Mouse (Mus musculus): ENCODE results near the gene Map2. TPM values are rescaled to one million over a fixed set of nuclear protein-coding genes. Genes with fewer than 3 reads are reported as not detected.

The Map2 gene
- polyA plus RNA-seq, 1 experiment = 2.0 TPM

GRCm38 (mm10) chr1:66418360-66418759 lies 243.3 kb downstream of the Map2 start:
- TF ChIP-seq POLR2A (IDR thresholded peaks at IDR 0.05; ENCODE audit: borderline replicate concordance, low read depth, low read length) = no peak
- no peak for TF ChIP-seq CTCF (IDR thresholded peaks at IDR 0.05; ENCODE audit: low read depth, low read length)
- H3K4me3 ChIP-seq (ENCODE audit: insufficient read depth, low read length) = no peak overlapping the region
- H3K4me1 ChIP-seq (ENCODE audit: control insufficient read depth, insufficient read depth, low read length) = no peaks in the 10 kb centered on the region
- H3K27ac ChIP-seq (ENCODE audit: insufficient read depth, low read depth, low read length) = no peak overlapping the region

GRCm38 (mm10) chr1:66426073-66426472 lies 251.0 kb downstream of the Map2 start:
- H3K4me3 ChIP-seq (ENCODE audit: insufficient read depth, low read length) = no peak overlapping the region
- TF ChIP-seq CTCF (IDR thresholded peaks at IDR 0.05; ENCODE audit: low read depth, low read length) = no peak
- TF ChIP-seq POLR2A (IDR thresholded peaks at IDR 0.05; ENCODE audit: borderline replicate concordance, low read depth, low read length) = no peak
- no peak overlapping the region for H3K27ac ChIP-seq (ENCODE audit: insufficient read depth, low read depth, low read length)
- H3K4me1 ChIP-seq (ENCODE audit: control insufficient read depth, insufficient read depth, low read length) = peaks cover 5% of the 10 kb centered on the region

GRCm38 (mm10) chr1:66430962-66431361 lies 255.9 kb downstream of the Map2 start:
- Histone ChIP-seq H3K4me3 (ENCODE audit: insufficient read depth, low read length) (no peak overlapping the region), H3K27ac (ENCODE audit: insufficient read depth, low read depth, low read length) (no peak overlapping the region), H3K4me1 (ENCODE audit: control insufficient read depth, insufficient read depth, low read length) (peaks cover 12% of the 10 kb centered on the region)
- no peak for TF ChIP-seq POLR2A (IDR thresholded peaks at IDR 0.05; ENCODE audit: borderline replicate concordance, low read depth, low read length)

- Histone ChIP-seq H3K27ac (ENCODE audit: insufficient read depth, low read depth, low read length) (no peak overlapping the region), H3K4me3 (ENCODE audit: insufficient read depth, low read length) (no peak overlapping the region), H3K4me1 (ENCODE audit: control insufficient read depth, insufficient read depth, low read length) (peaks cover 12% of the 10 kb centered on the region)
- no peak for TF ChIP-seq POLR2A (IDR thresholded peaks at IDR 0.05; ENCODE audit: borderline replicate concordance, low read depth, low read length)
- no peak for TF ChIP-seq CTCF (IDR thresholded peaks at IDR 0.05; ENCODE audit: low read depth, low read length)
Observed at GRCm38 (mm10) chr1:66431472-66431871, 256.4 kb downstream of the Map2 start.

- TF ChIP-seq POLR2A (IDR thresholded peaks at IDR 0.05; ENCODE audit: borderline replicate concordance, low read depth, low read length) (no peak), CTCF (IDR thresholded peaks at IDR 0.05; ENCODE audit: low read depth, low read length) (no peak)
- H3K4me3 ChIP-seq (ENCODE audit: insufficient read depth, low read length) = no peak overlapping the region
- no peaks in the 10 kb centered on the region for H3K4me1 ChIP-seq (ENCODE audit: control insufficient read depth, insufficient read depth, low read length)
- no peak overlapping the region for H3K27ac ChIP-seq (ENCODE audit: insufficient read depth, low read depth, low read length)
Observed at GRCm38 (mm10) chr1:66438069-66438468, 263.0 kb downstream of the Map2 start.

GRCm38 (mm10) chr1:66442922-66443321 lies 267.8 kb downstream of the Map2 start:
- TF ChIP-seq CTCF (IDR thresholded peaks at IDR 0.05; ENCODE audit: low read depth, low read length) (no peak), POLR2A (IDR thresholded peaks at IDR 0.05; ENCODE audit: borderline replicate concordance, low read depth, low read length) (no peak)
- Histone ChIP-seq H3K4me1 (ENCODE audit: control insufficient read depth, insufficient read depth, low read length) (no peaks in the 10 kb centered on the region), H3K4me3 (ENCODE audit: insufficient read depth, low read length) (no peak overlapping the region), H3K27ac (ENCODE audit: insufficient read depth, low read depth, low read length) (no peak overlapping the region)

- TF ChIP-seq POLR2A (IDR thresholded peaks at IDR 0.05; ENCODE audit: borderline replicate concordance, low read depth, low read length) = no peak
- no peak for TF ChIP-seq CTCF (IDR thresholded peaks at IDR 0.05; ENCODE audit: low read depth, low read length)
- H3K27ac ChIP-seq (ENCODE audit: insufficient read depth, low read depth, low read length) = no peak overlapping the region
Observed at GRCm38 (mm10) chr1:66449471-66449870, 274.4 kb downstream of the Map2 start.

GRCm38 (mm10) chr1:66456580-66456979 lies 281.5 kb downstream of the Map2 start:
- H3K4me1 ChIP-seq (ENCODE audit: control insufficient read depth, insufficient read depth, low read length) = no peaks in the 10 kb centered on the region
- H3K27ac ChIP-seq (ENCODE audit: insufficient read depth, low read depth, low read length) = no peak overlapping the region
- TF ChIP-seq CTCF (IDR thresholded peaks at IDR 0.05; ENCODE audit: low read depth, low read length) (no peak), POLR2A (IDR thresholded peaks at IDR 0.05; ENCODE audit: borderline replicate concordance, low read depth, low read length) (no peak)
- no peak overlapping the region for H3K4me3 ChIP-seq (ENCODE audit: insufficient read depth, low read length)

More at GRCm38 (mm10) chr1:66449471-66449870, 274.4 kb downstream of the Map2 start:
- H3K4me3 ChIP-seq (ENCODE audit: insufficient read depth, low read length) = no peak overlapping the region
- H3K4me1 ChIP-seq (ENCODE audit: control insufficient read depth, insufficient read depth, low read length) = no peaks in the 10 kb centered on the region

- H3K4me3 ChIP-seq (ENCODE audit: insufficient read depth, low read length) = no peak overlapping the region
- TF ChIP-seq POLR2A (IDR thresholded peaks at IDR 0.05; ENCODE audit: borderline replicate concordance, low read depth, low read length) (no peak), CTCF (IDR thresholded peaks at IDR 0.05; ENCODE audit: low read depth, low read length) (no peak)
- no peaks in the 10 kb centered on the region for H3K4me1 ChIP-seq (ENCODE audit: control insufficient read depth, insufficient read depth, low read length)
- no peak overlapping the region for H3K27ac ChIP-seq (ENCODE audit: insufficient read depth, low read depth, low read length)
Observed at GRCm38 (mm10) chr1:66457747-66458146, 282.7 kb downstream of the Map2 start.

- TF ChIP-seq CTCF (IDR thresholded peaks at IDR 0.05; ENCODE audit: low read depth, low read length) = no peak
- no peak for TF ChIP-seq POLR2A (IDR thresholded peaks at IDR 0.05; ENCODE audit: borderline replicate concordance, low read depth, low read length)
Observed at GRCm38 (mm10) chr1:66459394-66459793, 284.3 kb downstream of the Map2 start.

GRCm38 (mm10) chr1:66460850-66461249 lies 285.8 kb downstream of the Map2 start:
- Histone ChIP-seq H3K4me1 (ENCODE audit: control insufficient read depth, insufficient read depth, low read length) (no peaks in the 10 kb centered on the region), H3K4me3 (ENCODE audit: insufficient read depth, low read length) (no peak overlapping the region), H3K27ac (ENCODE audit: insufficient read depth, low read depth, low read length) (no peak overlapping the region)
- TF ChIP-seq CTCF (IDR thresholded peaks at IDR 0.05; ENCODE audit: low read depth, low read length) = no peak
- TF ChIP-seq POLR2A (IDR thresholded peaks at IDR 0.05; ENCODE audit: borderline replicate concordance, low read depth, low read length) = no peak

More at GRCm38 (mm10) chr1:66459394-66459793, 284.3 kb downstream of the Map2 start:
- Histone ChIP-seq H3K27ac (ENCODE audit: insufficient read depth, low read depth, low read length) (no peak overlapping the region), H3K4me1 (ENCODE audit: control insufficient read depth, insufficient read depth, low read length) (no peaks in the 10 kb centered on the region), H3K4me3 (ENCODE audit: insufficient read depth, low read length) (no peak overlapping the region)

Data from bone marrow macrophage, adult 2 months (primary cell).